8 mouse cellular contexts compared by ENCODE assay signal in genomic region chr14:76503231-76503851, GRCm38 (mm10). TPM values are rescaled to one million over a fixed set of nuclear protein-coding genes. Genes with fewer than 3 reads are reported as not detected.
DNase-seq lines count a peak whose midpoint lies in the region; ATAC-seq and TF ChIP-seq lines count a peak whose summit lies in the region.

No protein-coding gene starts in this region.

- peak overlapping the region; percentile 74 for H3K4me2 ChIP-seq in limb, embryonic 15.5 days
- H3K4me2 ChIP-seq in neural tube, embryonic 13.5 days, result peak overlapping the region; percentile 98

- intact Hi-C loops in left cerebral cortex, postnatal 36 days (cut with DNase I), result loop anchor here (1.0 to 5.0 kb wide), 2 partner anchors 259 to 505 kb away; no protein-coding TSS in a partner anchor

- H3K79me2 ChIP-seq in liver, adult 2 months (ENCODE audit: control insufficient read depth, insufficient read depth, low read length), result no peaks in the 10 kb centered on the region

- WGBS in liver, adult 2 months, result 8% methylated on average over 13 of the region's 13 CpGs
- WGBS in limb, embryonic 15.5 days, result 7% methylated on average over 13 of the region's 13 CpGs
- 7% methylated on average over 13 of the region's 13 CpGs for WGBS in neural tube, embryonic 13.5 days

- no peak overlapping the region for H3K9ac ChIP-seq in liver, adult 2 months (ENCODE audit: low read depth, low read length)
- H3K9ac ChIP-seq in limb, embryonic 15.5 days, result no peak overlapping the region
- H3K9ac ChIP-seq in neural tube, embryonic 13.5 days, result peak overlapping the region; percentile 100

- H3K4me1 ChIP-seq in liver, adult 2 months (ENCODE audit: control insufficient read depth, insufficient read depth, low read length), result no peaks in the 10 kb centered on the region
- peaks cover 26% of the 10 kb centered on the region for H3K4me1 ChIP-seq in limb, embryonic 15.5 days
- H3K4me1 ChIP-seq in neural tube, embryonic 13.5 days (replicated peaks), result peaks cover 48% of the 10 kb centered on the region

- no peaks in the 10 kb centered on the region; the same call in 1 of the 2 replicates for H3K36me3 ChIP-seq in liver, adult 2 months (ENCODE audit: control insufficient read depth, insufficient read depth, low read length)
- peaks cover 19% of the 10 kb centered on the region for H3K36me3 ChIP-seq in limb, embryonic 15.5 days
- peaks cover 19% of the 10 kb centered on the region for H3K36me3 ChIP-seq in neural tube, embryonic 13.5 days

- no peak for TF ChIP-seq POLR2A in liver, adult 2 months (IDR thresholded peaks at IDR 0.05; ENCODE audit: extremely low read depth, insufficient read depth, low read length)

- no peak overlapping the region for H3K27ac ChIP-seq in liver, adult 2 months (replicated peaks; ENCODE audit: insufficient read depth, low read depth, low read length)
- peak overlapping the region; percentile 99 for H3K27ac ChIP-seq in limb, embryonic 15.5 days
- H3K27ac ChIP-seq in neural tube, embryonic 13.5 days (replicated peaks), result peak overlapping the region; percentile 100

- no peaks in the 10 kb centered on the region for H3K27me3 ChIP-seq in liver, adult 2 months (ENCODE audit: control insufficient read depth, insufficient read depth, low read length)
- H3K27me3 ChIP-seq in limb, embryonic 15.5 days, result no peaks in the 10 kb centered on the region
- no peaks in the 10 kb centered on the region for H3K27me3 ChIP-seq in neural tube, embryonic 13.5 days

- no peak overlapping the region for H3K4me3 ChIP-seq in liver, adult 2 months (ENCODE audit: insufficient read depth, low read depth, low read length)
- peak overlapping the region; percentile 68 for H3K4me3 ChIP-seq in limb, embryonic 15.5 days
- peak overlapping the region; percentile 87 for H3K4me3 ChIP-seq in neural tube, embryonic 13.5 days

- peak; percentile 59 for DNase-seq in liver, adult 2 months (ENCODE audit: extremely low read depth, low read depth, low spot score)
- no peak for DNase-seq in liver
- peak; percentile 51 for DNase-seq in cerebellum, adult 8-10 months
- peak; percentile 26 to 37 for DNase-seq in heart, adult 9 months (ENCODE audit: low spot score in 2 of 2)
- DNase-seq in adrenal gland, postnatal 10 days, result no peak
- DNase-seq in left cerebral cortex, postnatal 36 days (ENCODE audit: low spot score in 2 of 2), result no peak

- no peak for ATAC-seq in limb, embryonic 15.5 days (ENCODE audit: insufficient number of reproducible peaks, low FRiP score, low TSS enrichment, low read depth)
- ATAC-seq in neural tube, embryonic 13.5 days (ENCODE audit: low read depth), result no peak

- TF ChIP-seq CTCF in liver, adult 2 months (IDR thresholded peaks at IDR 0.05; ENCODE audit: low read depth, low read length), result peak; percentile 37

- no peaks in the 10 kb centered on the region for H3K9me3 ChIP-seq in limb, embryonic 15.5 days
- H3K9me3 ChIP-seq in neural tube, embryonic 13.5 days, result no peaks in the 10 kb centered on the region

RNA-seq across cellular contexts. Expression of gene Serp2, which starts 53.3 kb away (rescaled TPM):
- 0.37 TPM in 1 of 2 replicates, not detected in the other for total RNA-seq in liver, adult 2 months (2014; rRNA removed)
- not detected in 2 replicates for polyA plus RNA-seq in liver, adult 2 months (2012; rRNA removed)
- polyA plus RNA-seq in limb, embryonic 15.5 days (2015; fragmentation: Nextera tagmentation; extraction: Ambion mirVana), result 9.7 and 9.8 TPM in 2 replicates
- polyA plus RNA-seq in neural tube, embryonic 13.5 days (2015; fragmentation: Nextera tagmentation; extraction: Ambion mirVana), result 129 and 142 TPM in 2 replicates
- total RNA-seq in adrenal gland, postnatal 10 days (2021), result 1 to 10 TPM; 7.2 to 9.6 TPM
- 100 to 1,000 TPM; 171 to 200 TPM for total RNA-seq in left cerebral cortex, postnatal 36 days (2021)

Comparison
In these comparisons a context has a peak if more than half of its experiments do, and no peak if none do; other contexts are left out.
1. DNase-seq: peak in liver, adult 2 months (single experiment), cerebellum, adult 8-10 months (single experiment) and heart, adult 9 months (2 of 2); none in liver (single experiment), adrenal gland, postnatal 10 days (single experiment) and left cerebral cortex, postnatal 36 days (0 of 2).
2. RNA of gene Serp2, which starts 53.3 kb away (total RNA-seq): 171 to 200 TPM in left cerebral cortex, postnatal 36 days; 7.2 to 9.6 TPM in adrenal gland, postnatal 10 days and 0.37 TPM in liver, adult 2 months; every median in the first group is over 10 times any median in the second.